Mouse (Mus musculus) frontal cortex, adult (tissue): ENCODE data around the gene Myh6.
"Not testable (repeated sequence)": the region's sequence is repeated elsewhere in the genome, so short reads cannot be mapped to it uniquely, and the experiment has no call there.

Experiments
- ATAC-seq: cut with Nextera tagmentation; 2 replicates; pipeline ENCODE4 v1.9.2; 2017; ENCODE audit warnings: mild to moderate bottlenecking, moderate library complexity, mixed read lengths; ENCODE audit not compliant: low TSS enrichment

Gene Myh6

DNA sequence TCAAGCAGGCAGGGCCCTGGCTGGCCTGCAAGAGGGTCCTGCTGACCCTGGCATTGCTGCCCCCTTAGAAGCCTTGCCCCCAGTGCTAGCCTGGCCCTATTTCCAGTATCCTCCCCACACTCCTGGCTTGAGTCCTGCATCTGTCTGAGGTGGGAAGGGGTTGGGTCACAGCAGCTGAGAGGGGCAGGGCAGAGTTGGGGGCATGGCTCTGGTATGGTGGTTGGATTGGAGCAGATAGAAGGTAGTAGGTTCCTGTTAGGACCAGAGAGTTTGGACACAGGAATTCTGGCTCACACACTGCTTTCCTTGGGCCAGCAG is 28.1 kb upstream of the Myh6 start:
- no peak for ATAC-seq

- peak; percentile 50; the same call in 1 of the 2 replicates for ATAC-seq
Observed at GRCm38 (mm10) chr14:54994136-54994868, 27.6 kb upstream of the Myh6 start, which contains the start of gene Myh7. Gene Myh7 (minus strand): TSS chr14:54994626.

GRCm38 (mm10) chr14:54993636-54994035 is 26.9 kb upstream of the Myh6 start:
- no peak for ATAC-seq

- no peak for ATAC-seq
Observed at GRCm38 (mm10) chr14:54992196-54992595, 25.5 kb upstream of the Myh6 start.

- no peak for ATAC-seq
Observed at GRCm38 (mm10) chr14:54989886-54990441, 23.2 kb upstream of the Myh6 start.

GRCm38 (mm10) chr14:54988882-54989281 is 22.2 kb upstream of the Myh6 start:
- ATAC-seq, result no peak

GRCm38 (mm10) chr14:54988350-54988874 is 21.7 kb upstream of the Myh6 start:
- ATAC-seq, result not testable (repeated sequence)

GRCm38 (mm10) chr14:54981934-54982333 is 15.2 kb upstream of the Myh6 start:
- no peak for ATAC-seq

DNA sequence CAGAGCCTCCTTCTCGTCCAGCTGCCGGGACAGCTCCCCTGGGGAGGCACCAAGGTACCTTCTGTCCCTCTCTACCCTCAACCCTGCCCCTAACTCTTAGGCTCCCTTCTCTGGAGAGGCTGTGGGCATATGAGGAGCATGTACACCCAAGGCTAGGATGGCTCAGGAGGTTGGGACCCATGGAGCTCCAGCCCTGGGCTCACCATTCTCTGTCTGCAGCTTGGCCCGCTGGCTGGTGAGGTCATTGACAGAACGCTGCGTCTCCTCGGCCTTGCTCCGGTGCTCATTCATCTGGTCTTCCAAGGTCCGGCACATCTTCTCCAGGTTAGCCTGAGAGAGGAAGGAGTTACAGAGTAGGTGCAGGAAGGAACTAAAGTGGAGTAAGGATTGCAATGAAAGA is 11.9 kb upstream of the Myh6 start:
- ATAC-seq, result no peak

DNA sequence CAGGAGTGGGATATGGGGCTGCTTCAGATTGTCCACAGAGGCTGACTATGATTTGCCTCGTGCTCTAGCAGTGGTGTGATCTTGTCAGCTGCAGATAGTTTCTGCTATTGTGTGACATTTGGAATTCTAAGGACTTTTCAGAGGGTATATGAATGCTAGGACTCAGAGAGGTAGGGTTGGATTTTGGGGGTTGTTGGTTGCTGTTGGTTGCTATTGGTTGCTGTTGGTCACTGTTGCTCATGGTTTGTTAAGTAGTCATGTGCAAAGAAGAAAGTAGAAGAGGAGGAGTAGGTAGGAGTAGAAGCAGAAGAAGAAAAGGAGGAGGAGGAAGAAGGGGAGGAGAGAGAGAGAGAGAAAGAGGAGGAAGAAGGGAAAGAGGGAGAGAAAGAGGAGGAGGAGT is 9.9 kb upstream of the Myh6 start, which contains the start of gene Gm17428:
TSS of gene Gm17428 (plus strand) at position 301 of the 400 bp plus-strand sequence.
- no peak for ATAC-seq

DNA sequence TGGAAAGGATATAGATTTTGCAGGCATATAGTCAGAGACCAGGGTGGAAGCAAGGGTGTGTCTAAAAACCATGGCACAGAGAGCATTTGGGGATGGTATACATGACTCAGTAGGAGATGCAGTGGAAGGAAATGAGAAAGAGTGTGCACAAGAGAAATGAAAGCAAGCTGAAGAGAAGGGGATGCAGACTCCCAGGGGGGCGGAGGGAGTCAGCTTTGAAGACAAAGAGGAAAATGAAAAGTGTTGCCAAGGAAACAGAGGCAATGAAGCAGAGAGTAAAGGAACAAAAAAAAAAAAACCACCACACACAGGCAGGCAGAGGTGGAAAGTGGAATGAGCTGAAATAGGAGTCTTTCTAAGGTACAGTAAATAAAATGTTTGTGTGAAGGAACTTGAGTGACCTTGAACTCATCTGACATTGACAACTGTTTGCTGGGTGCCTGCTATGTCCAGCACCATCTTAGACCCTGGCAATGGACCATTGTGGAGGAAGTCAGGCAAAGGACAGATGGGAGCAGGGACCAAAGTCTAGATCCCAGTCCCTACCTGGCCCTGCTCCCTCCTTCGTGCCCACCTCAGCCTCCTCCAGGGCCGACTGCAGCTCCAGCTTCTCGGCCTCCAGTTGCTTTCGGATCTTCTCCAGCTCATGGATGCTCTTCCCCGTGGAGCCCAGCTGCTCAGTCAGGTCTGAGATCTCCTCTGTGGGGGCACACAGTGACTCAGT is 7.5 kb upstream of the Myh6 start:
- peak; percentile 67 for ATAC-seq

- not testable (repeated sequence) for ATAC-seq
Observed at GRCm38 (mm10) chr14:54972786-54973185, 6.1 kb upstream of the Myh6 start.

DNA sequence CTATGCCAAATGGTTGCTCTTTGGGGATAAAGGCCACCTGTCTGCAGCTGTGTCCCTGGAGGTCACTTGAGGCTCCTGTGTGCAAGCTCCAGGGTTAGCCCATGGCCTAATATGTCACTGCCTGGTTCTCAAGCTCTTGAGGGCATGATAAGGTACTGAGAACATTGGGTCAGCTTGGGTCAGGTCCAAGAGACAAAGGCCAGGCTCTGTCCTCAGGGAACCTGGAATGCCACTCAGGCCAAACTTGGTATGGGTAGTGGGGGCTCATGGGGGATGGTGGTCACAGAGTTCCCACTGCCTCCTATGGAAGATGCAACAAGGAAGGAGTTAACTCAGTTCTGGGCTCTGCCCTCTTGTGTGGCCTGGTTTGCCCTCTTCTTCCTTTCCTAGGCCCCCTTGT is 1.6 kb upstream of the Myh6 start:
- ATAC-seq, result no peak

GRCm38 (mm10) chr14:54967874-54968273 is 1.1 kb upstream of the Myh6 start:
- ATAC-seq, result no peak

- ATAC-seq, result no peak
Observed at GRCm38 (mm10) chr14:54965631-54966030, 1.1 kb downstream of the Myh6 start.

GRCm38 (mm10) chr14:54965044-54965443 is 1.7 kb downstream of the Myh6 start:
- ATAC-seq, result no peak

DNA sequence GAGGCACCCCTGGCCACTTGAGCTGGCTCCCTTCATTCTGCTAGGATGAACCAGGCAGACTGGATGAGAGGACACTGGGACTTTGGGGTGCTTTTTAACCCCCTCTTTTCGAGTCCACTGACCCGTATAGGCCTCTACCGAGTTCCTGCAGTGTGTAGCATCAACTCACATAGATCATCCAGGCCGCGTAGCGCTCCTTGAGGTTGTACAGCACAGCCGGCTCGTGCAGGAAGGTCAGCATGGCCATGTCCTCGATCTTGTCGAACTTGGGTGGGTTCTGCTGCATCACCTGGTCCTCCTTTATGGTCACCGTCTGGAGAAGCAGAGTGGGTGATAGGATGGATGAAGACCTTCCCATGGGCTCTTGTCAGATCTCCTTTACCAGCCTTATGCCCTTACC is 3.0 kb downstream of the Myh6 start:
- ATAC-seq, result no peak

- ATAC-seq, result no peak
Observed at GRCm38 (mm10) chr14:54962714-54963113, 4.0 kb downstream of the Myh6 start.

DNA sequence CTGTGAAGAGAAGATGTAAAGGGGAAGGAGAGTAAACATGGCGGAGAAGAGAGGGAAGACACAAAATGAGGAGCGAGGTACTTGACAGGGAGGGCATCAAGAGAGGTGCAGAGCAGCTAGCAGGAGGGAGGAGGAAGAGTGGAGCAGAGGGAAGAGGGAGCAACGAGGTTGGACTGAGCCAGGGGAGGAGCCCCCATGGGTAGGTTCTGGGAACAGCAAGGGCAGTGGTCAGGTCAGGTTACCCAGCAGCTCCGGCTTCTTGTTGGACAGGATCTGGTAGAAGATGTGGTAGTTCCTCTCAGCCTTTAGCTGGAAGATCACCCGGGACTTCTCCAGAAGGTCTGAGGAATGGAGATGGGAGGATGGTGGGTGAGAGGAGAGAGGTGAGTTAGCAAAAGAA is 5.2 kb downstream of the Myh6 start:
- no peak for ATAC-seq

- ATAC-seq, result peak; percentile 44; the same call in 1 of the 2 replicates
Observed at GRCm38 (mm10) chr14:54960769-54961168, 6.0 kb downstream of the Myh6 start.

GRCm38 (mm10) chr14:54959853-54960613 is 6.7 kb downstream of the Myh6 start:
- ATAC-seq, result not testable (repeated sequence)

DNA sequence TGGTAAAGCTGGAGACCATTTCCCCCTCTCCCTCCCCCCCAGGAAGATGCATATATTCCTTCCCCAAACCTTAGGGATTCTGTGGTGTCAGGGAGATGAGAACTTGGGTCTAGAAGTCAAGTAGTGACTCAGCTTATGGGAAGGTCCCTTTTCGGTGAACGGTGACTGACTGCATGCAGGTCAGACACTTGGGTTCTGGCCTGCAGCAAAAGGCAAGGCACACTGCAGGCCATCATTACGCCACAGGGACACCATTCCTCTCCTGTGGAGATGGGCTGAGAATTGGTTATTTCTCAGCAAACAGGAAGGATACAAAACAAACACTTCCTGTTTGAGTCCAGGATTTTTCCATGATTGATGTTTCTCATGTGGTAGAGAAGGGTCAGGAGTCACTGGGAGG is 7.5 kb downstream of the Myh6 start:
- no peak for ATAC-seq
